Mouse (Mus musculus) MEL (cell line): ENCODE results near the gene Sox15. TPM values are rescaled to one million over a fixed set of nuclear protein-coding genes. Genes with fewer than 3 reads are reported as not detected.

ENCODE experiments used
- DNase-seq: peaks from one replicate; pipeline ENCODE4 v3.0.0; 2011; ENCODE audit warnings: low read depth, low spot score
- H3K27ac ChIP-seq: 2 replicates; pipeline ENCODE4 v1.5.1; 2012; ENCODE audit warnings: low read depth, mild to moderate bottlenecking, control low read depth, low read length, moderate library complexity; ENCODE audit not compliant: control insufficient read depth
- H3K27me3 ChIP-seq, 2 experiments: fragments of 150-350 bp in 1 of 2; sonication (generic) in 1 of 2; 2 replicates each; pipeline ENCODE4 v1.6.1; 2012; ENCODE audit warnings: low read length in 2 of 2, mild to moderate bottlenecking in 2 of 2, improper control_type of control experiment in 1 of 2, moderate library complexity in 1 of 2; ENCODE audit not compliant: insufficient read depth in 2 of 2, control insufficient read depth in 1 of 2
- H3K36me3 ChIP-seq, 2 experiments: 2 replicates each; pipeline ENCODE4 v1.6.1; 2012 to 2014; ENCODE audit warnings: low read length in 2 of 2, improper control_type of control experiment in 1 of 2, inconsistent platforms in 1 of 2, mild to moderate bottlenecking in 1 of 2; ENCODE audit not compliant: insufficient read depth in 2 of 2, control insufficient read depth in 1 of 2
- H3K4me1 ChIP-seq, 2 experiments: fragments of 150-350 bp in 1 of 2; sonication (generic) in 1 of 2; 2 replicates each; pipeline ENCODE4 v1.6.1; 2012; ENCODE audit warnings: low read length in 2 of 2, improper control_type of control experiment in 1 of 2, mild to moderate bottlenecking in 1 of 2; ENCODE audit not compliant: insufficient read depth in 2 of 2, control insufficient read depth in 1 of 2
- H3K4me3 ChIP-seq, 2 experiments: fragments of 150-350 bp in 1 of 2; sonication (generic) in 1 of 2; 2 replicates each; pipeline ENCODE4 v1.5.1; 2012; ENCODE audit warnings: low read depth in 2 of 2, low read length in 2 of 2, mild to moderate bottlenecking in 2 of 2, moderate library complexity in 2 of 2, control low read depth in 1 of 2, improper control_type of control experiment in 1 of 2; ENCODE audit not compliant: control insufficient read depth in 1 of 2, insufficient read depth in 1 of 2
- H3K79me2 ChIP-seq: 2 replicates; pipeline ENCODE4 v1.6.1; 2012; ENCODE audit warnings: mild to moderate bottlenecking, low read length, moderate library complexity; ENCODE audit not compliant: control insufficient read depth, poor library complexity, insufficient read depth
- H3K9ac ChIP-seq: 2 replicates; pipeline ENCODE4 v1.6.1; 2012; ENCODE audit warnings: low read depth, mild to moderate bottlenecking, control low read depth, low read length, moderate library complexity; ENCODE audit not compliant: control insufficient read depth, poor library complexity, severe bottlenecking
- H3K9me3 ChIP-seq: fragments of 150-350 bp; sonication (generic); replicated peaks from 2 replicates; pipeline ENCODE4 v1.6.1; 2012; ENCODE audit warnings: mild to moderate bottlenecking, low read length, improper control_type of control experiment, moderate library complexity; ENCODE audit not compliant: insufficient read depth
- CHD1 ChIP-seq: IDR thresholded peaks from 2 replicates; pipeline ENCODE4 v1.6.1; 2012; ENCODE audit warnings: low read depth, mild to moderate bottlenecking, inconsistent platforms, low read length, improper control_type of control experiment
- CHD2 ChIP-seq: IDR thresholded peaks from 2 replicates; pipeline ENCODE4 v1.6.1; 2011; ENCODE audit warnings: low read length, improper control_type of control experiment
- ELF1 ChIP-seq: IDR thresholded peaks from 2 replicates; pipeline ENCODE4 v1.6.1; 2014; ENCODE audit warnings: low read depth, mild to moderate bottlenecking, inconsistent platforms, low read length, improper control_type of control experiment, moderate library complexity
- ETS1 ChIP-seq: IDR thresholded peaks from 2 replicates; pipeline ENCODE4 v1.6.1; 2012; ENCODE audit warnings: low read depth, mild to moderate bottlenecking, inconsistent platforms, low read length, improper control_type of control experiment, moderate library complexity
- GABPA ChIP-seq: IDR thresholded peaks from 2 replicates; pipeline ENCODE4 v1.6.1; 2012; ENCODE audit warnings: low read depth, mild to moderate bottlenecking, inconsistent platforms, low read length, improper control_type of control experiment, moderate library complexity
- GATA1 ChIP-seq: IDR thresholded peaks from 2 replicates; pipeline ENCODE4 v1.6.1; 2011; ENCODE audit warnings: low read depth, low read length, improper control_type of control experiment
- HCFC1 ChIP-seq: IDR thresholded peaks from 2 replicates; pipeline ENCODE4 v1.6.1; 2012; ENCODE audit warnings: low read depth, mild to moderate bottlenecking, inconsistent platforms, low read length, improper control_type of control experiment, moderate library complexity
- KAT2A ChIP-seq: conservative IDR thresholded peaks from 2 replicates; pipeline ENCODE4 v1.6.1; 2012; ENCODE audit warnings: low read depth, low read length, improper control_type of control experiment, inconsistent platforms
- MAX ChIP-seq: IDR thresholded peaks from 2 replicates; pipeline ENCODE4 v1.6.1; 2011; ENCODE audit warnings: low read length, improper control_type of control experiment
- MAZ ChIP-seq: IDR thresholded peaks from 2 replicates; pipeline ENCODE4 v1.6.1; 2012; ENCODE audit warnings: low read depth, mild to moderate bottlenecking, inconsistent platforms, low read length, improper control_type of control experiment
- MEF2A ChIP-seq: IDR thresholded peaks from 2 replicates; pipeline ENCODE4 v1.6.1; 2014; ENCODE audit warnings: low read depth, mild to moderate bottlenecking, inconsistent platforms, low read length, improper control_type of control experiment; ENCODE audit not compliant: poor library complexity, insufficient replicate concordance, severe bottlenecking; ENCODE audit errors: extremely low read depth
- POLR2AphosphoS2 ChIP-seq: IDR thresholded peaks from 2 replicates; pipeline ENCODE4 v1.6.1; 2011; ENCODE audit warnings: low read length, improper control_type of control experiment
- POLR2AphosphoS5 ChIP-seq: IDR thresholded peaks from 2 replicates; pipeline ENCODE4 v1.6.1; 2012; ENCODE audit warnings: low read depth, borderline replicate concordance, mild to moderate bottlenecking, inconsistent platforms, low read length, moderate library complexity, mixed read lengths
- SIN3A ChIP-seq: IDR thresholded peaks from 2 replicates; pipeline ENCODE4 v1.6.1; 2012; ENCODE audit warnings: low read length, improper control_type of control experiment, inconsistent platforms
- SMC3 ChIP-seq: IDR thresholded peaks from 2 replicates; pipeline ENCODE4 v1.6.1; 2011; ENCODE audit warnings: low read depth, low read length, improper control_type of control experiment
- TBP ChIP-seq: IDR thresholded peaks from 2 replicates; pipeline ENCODE4 v1.8.0; 2011; ENCODE audit warnings: low read depth, low read length, improper control_type of control experiment
- TCF12 ChIP-seq: IDR thresholded peaks from 2 replicates; pipeline ENCODE4 v1.6.1; 2014; ENCODE audit warnings: low read depth, mild to moderate bottlenecking, inconsistent platforms, low read length, improper control_type of control experiment, moderate library complexity
- UBTF ChIP-seq: IDR thresholded peaks from 2 replicates; pipeline ENCODE4 v1.6.1; 2012; ENCODE audit warnings: low read depth, mild to moderate bottlenecking, inconsistent platforms, low read length, improper control_type of control experiment, moderate library complexity, borderline replicate concordance; ENCODE audit not compliant: insufficient read depth
- USF1 ChIP-seq: IDR thresholded peaks from 2 replicates; pipeline ENCODE4 v1.6.1; 2014; ENCODE audit warnings: low read depth, mild to moderate bottlenecking, inconsistent platforms, low read length, improper control_type of control experiment, moderate library complexity
- USF2 ChIP-seq, 2 experiments: IDR thresholded peaks; 2 replicates each; pipeline ENCODE4 v1.6.1; 2011 to 2012; ENCODE audit warnings: improper control_type of control experiment in 2 of 2, low read length in 2 of 2, borderline replicate concordance in 1 of 2, inconsistent platforms in 1 of 2, low read depth in 1 of 2, mild to moderate bottlenecking in 1 of 2; ENCODE audit not compliant: insufficient read depth in 1 of 2
- ZC3H11A ChIP-seq: IDR thresholded peaks from 2 replicates; pipeline ENCODE4 v1.6.1; 2012; ENCODE audit warnings: low read depth, mild to moderate bottlenecking, inconsistent platforms, low read length, improper control_type of control experiment
- ZKSCAN1 ChIP-seq: IDR thresholded peaks from 2 replicates; pipeline ENCODE4 v1.6.1; 2012; ENCODE audit warnings: low read depth, mild to moderate bottlenecking, inconsistent platforms, low read length, improper control_type of control experiment, moderate library complexity
- ZMIZ1 ChIP-seq: IDR thresholded peaks from 2 replicates; pipeline ENCODE4 v1.6.1; 2012; ENCODE audit warnings: low read depth, mild to moderate bottlenecking, inconsistent platforms, low read length, improper control_type of control experiment, moderate library complexity
- polyA plus RNA-seq, 2 experiments: library from polyadenylated mRNA; stranded (reverse) in 1 of 2; unstranded in 1 of 2; fragments of >175 nt in 1 of 2; fragments of >200 nt in 1 of 2; gene quantifications; 2 replicates each; pipeline versions ENCODE4 v1.2.1 to v1.2.4; 2012; ENCODE audit warnings: low replicate concordance in 2 of 2, low read depth in 1 of 2; ENCODE audit not compliant: insufficient read length in 2 of 2, insufficient read depth in 1 of 2, missing spikeins in 1 of 2
- total RNA-seq: library from RNA; depleted of rRNA; stranded (reverse); fragments of 300-350 nt; gene quantifications from 2 replicates; pipeline ENCODE4 v1.2.3, GENCODE M21; 2012

The Sox15 gene
- total and polyA plus RNA-seq, 3 experiments: 0.11 TPM; not detected in 2

GRCm38 (mm10) chr11:69664841-69665240 lies 9.7 kb downstream of the Sox15 start:
- Histone ChIP-seq H3K9ac (no peak overlapping the region), H3K9me3 (no peaks in the 10 kb centered on the region), H3K27me3 (no peaks in the 10 kb centered on the region), H3K4me3 (no peak overlapping the region), H3K4me1 (peaks cover 4 to 31% of the 10 kb centered on the region in 2 experiments)
- no peak for DNase-seq
- no peak for TF ChIP-seq KAT2A
- no peak for TF ChIP-seq ZC3H11A
- TF ChIP-seq HCFC1: no peak
- TF ChIP-seq, all 39 proteins: peak for 0
- Histone ChIP-seq H3K36me3 (peaks cover 9 to 28% of the 10 kb centered on the region in 2 experiments), H3K27ac (no peak overlapping the region), H3K79me2 (peaks cover 22% of the 10 kb centered on the region)

GRCm38 (mm10) chr11:69665457-69665960 lies 10.4 kb downstream of the Sox15 start:
- Histone ChIP-seq H3K4me1 (peaks cover 4 to 31% of the 10 kb centered on the region in 2 experiments), H3K36me3 (peaks cover 13 to 34% of the 10 kb centered on the region in 2 experiments), H3K9ac (no peak overlapping the region), H3K27ac (no peak overlapping the region), H3K9me3 (no peaks in the 10 kb centered on the region), H3K4me3 (no peak overlapping the region), H3K79me2 (peaks cover 28% of the 10 kb centered on the region), H3K27me3 (no peaks in the 10 kb centered on the region)
- TF ChIP-seq TBP: 0 out of 2 replicates have a peak, but pooled peaks have one; percentile 21
- no peak for TF ChIP-seq MAZ
- no peak for TF ChIP-seq POLR2AphosphoS5
- TF ChIP-seq ETS1: no peak
- 0 out of 2 replicates have a peak, but pooled peaks have one; percentile 7 for TF ChIP-seq SIN3A
- TF ChIP-seq GABPA: no peak
- no peak for DNase-seq

- Histone ChIP-seq H3K79me2 (peaks cover 34% of the 10 kb centered on the region), H3K27ac (no peak within 1 kb of the TSS), H3K9ac (no peak within 1 kb of the TSS), H3K4me1 (peaks cover 4 to 31% of the 10 kb centered on the region in 2 experiments), H3K36me3 (peaks cover 13 to 34% of the 10 kb centered on the region in 2 experiments), H3K27me3 (no peaks in the 10 kb centered on the region), H3K4me3 (no peak within 1 kb of the TSS), H3K9me3 (no peaks in the 10 kb centered on the region)
- DNase-seq: peak; percentile 98
- TF ChIP-seq USF1 (peak; percentile 59; the same call in 1 of the 2 replicates), GABPA (no peak), SMC3 (0 out of 2 replicates have a peak, but pooled peaks have one; percentile 18), TCF12 (0 out of 2 replicates have a peak, but pooled peaks have one; percentile 3), CHD2 (peak; percentile 81; the same call in 1 of the 2 replicates), ZKSCAN1 (no peak), USF2 (IDR thresholded peaks at IDR 0.05; ENCODE audit: borderline replicate concordance in 1 of 2, insufficient read depth in 1 of 2, low read depth in 1 of 2, low read length in 2 of 2) (no peak), UBTF (no peak), GATA1 (no peak), POLR2AphosphoS5 (peak; percentile 64; the same call in 1 of the 2 replicates), CHD1 (no peak), HCFC1 (peak; percentile 49), MEF2A (no peak), ZMIZ1 (peak; percentile 98), POLR2AphosphoS2 (peak; percentile 100), MAX (peak; percentile 41), ELF1 (peak; percentile 15; the same call in 1 of the 2 replicates)
These were observed 11.0 kb downstream of the Sox15 start, which contains the start of gene Cd68 for GRCm38 (mm10) chr11:69665961-69666664. Cd68 (minus strand) TSS chr11:69666153.
